Mouse (Mus musculus): ENCODE results near the gene Prl3c1. TPM values are rescaled to one million over a fixed set of nuclear protein-coding genes. Genes with fewer than 3 reads are reported as not detected.
"Not testable (repeated sequence)": the region's sequence is repeated elsewhere in the genome, so short reads cannot be mapped to it uniquely, and the experiment has no call there.

Gene Prl3c1
- polyA plus RNA-seq (2012; rRNA removed), result not detected in 2 replicates

- 65% methylated on average over 1 of the region's 1 CpGs for WGBS
Measured at GRCm38 (mm10) chr13:27196359-27196758, at the start of gene Prl3c1. TSS of gene Prl3c1 (plus strand) at chr13:27196659.

DNA sequence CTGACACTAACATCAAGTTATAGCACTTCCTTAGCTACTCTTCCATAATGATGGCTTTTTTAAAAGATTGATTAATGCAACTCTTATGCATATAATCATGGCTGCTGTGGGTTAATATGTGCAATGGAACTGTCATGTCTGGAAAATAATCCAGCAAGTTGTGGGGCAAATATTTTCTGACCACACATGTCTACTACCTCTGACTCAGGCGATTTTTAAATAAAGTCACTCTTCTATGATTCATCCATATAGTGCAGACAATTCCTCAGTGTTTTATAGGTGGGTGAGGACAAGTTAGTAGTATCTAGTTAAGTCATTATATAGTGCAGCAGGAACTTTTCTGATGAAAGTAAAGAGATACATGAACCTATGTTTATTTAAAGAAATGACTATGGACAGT, 48.2 kb upstream of the Prl3c1 start:
- WGBS, result 51% methylated on average over 1 of the region's 1 CpGs
- no peak for DNase-seq (ENCODE audit: low read depth, low spot score)

More at GRCm38 (mm10) chr13:27196359-27196758, at the start of gene Prl3c1:
- DNase-seq (ENCODE audit: low read depth, low spot score), result no peak

- WGBS, result 91% methylated on average over 3 of the region's 3 CpGs
- not testable (repeated sequence) for DNase-seq (ENCODE audit: low read depth, low spot score)
Measured at GRCm38 (mm10) chr13:27156490-27156889, 40.0 kb upstream of the Prl3c1 start, which contains the start of gene Prl3d3. TSS of gene Prl3d3 (plus strand) at chr13:27156790.

DNA sequence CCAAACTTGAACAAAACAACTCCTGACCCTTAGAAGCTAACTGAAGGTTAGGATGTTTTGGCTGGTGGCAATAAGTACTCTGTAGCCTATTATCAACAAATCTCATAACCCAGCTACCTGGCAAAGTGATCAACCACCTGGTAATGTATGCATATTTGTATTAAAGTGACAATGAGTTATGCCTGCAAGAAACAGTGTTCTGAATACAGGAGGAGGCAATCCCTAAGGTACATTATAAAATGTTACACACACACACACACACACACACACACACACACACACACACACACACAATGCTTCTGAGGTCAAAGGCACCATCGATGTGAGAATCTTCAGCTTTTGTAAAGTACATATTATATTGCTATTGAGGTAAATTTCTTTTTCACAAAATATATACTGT, 45.1 kb downstream of the Prl3c1 start, which contains the start of gene Prl3b1:
Prl3b1 (plus strand) TSS at position 301 of the 400 bp plus-strand sequence.
- WGBS, result 93% methylated on average over 1 of the region's 1 CpGs
- DNase-seq (ENCODE audit: low read depth, low spot score), result no peak

Other genes with a start within 250 kb of the Prl3c1 start
- gene Prl, start 139.1 kb upstream of the Prl3c1 start, polyA plus RNA-seq (2012; rRNA removed), result not detected in 2 replicates
- not detected in 2 replicates for gene Prl3d1, start 102.5 kb upstream of the Prl3c1 start, polyA plus RNA-seq (2012; rRNA removed)
- not detected in 2 replicates for gene Prl3d2, start 75.0 kb upstream of the Prl3c1 start, polyA plus RNA-seq (2012; rRNA removed)
- gene Prl3d3, start 39.9 kb upstream of the Prl3c1 start, polyA plus RNA-seq (2012; rRNA removed), result not detected in 2 replicates
- not detected in 2 replicates for gene Prl3b1, start 45.2 kb downstream of the Prl3c1 start, polyA plus RNA-seq (2012; rRNA removed)
- gene Prl3a1, start 62.8 kb downstream of the Prl3c1 start, polyA plus RNA-seq (2012; rRNA removed), result not detected in 2 replicates
- gene Prl6a1, start 116.0 kb downstream of the Prl3c1 start, polyA plus RNA-seq (2012; rRNA removed), result not detected in 2 replicates
- not detected in 2 replicates for gene Prl8a2, start 149.0 kb downstream of the Prl3c1 start, polyA plus RNA-seq (2012; rRNA removed)
- gene Prl2b1, start 194.2 kb downstream of the Prl3c1 start, polyA plus RNA-seq (2012; rRNA removed), result not detected in 2 replicates
- gene Prl8a6, start 242.0 kb downstream of the Prl3c1 start, polyA plus RNA-seq (2012; rRNA removed), result not detected in 2 replicates